23 mouse cellular contexts compared by ENCODE assay signal in the genomic region with DNA sequence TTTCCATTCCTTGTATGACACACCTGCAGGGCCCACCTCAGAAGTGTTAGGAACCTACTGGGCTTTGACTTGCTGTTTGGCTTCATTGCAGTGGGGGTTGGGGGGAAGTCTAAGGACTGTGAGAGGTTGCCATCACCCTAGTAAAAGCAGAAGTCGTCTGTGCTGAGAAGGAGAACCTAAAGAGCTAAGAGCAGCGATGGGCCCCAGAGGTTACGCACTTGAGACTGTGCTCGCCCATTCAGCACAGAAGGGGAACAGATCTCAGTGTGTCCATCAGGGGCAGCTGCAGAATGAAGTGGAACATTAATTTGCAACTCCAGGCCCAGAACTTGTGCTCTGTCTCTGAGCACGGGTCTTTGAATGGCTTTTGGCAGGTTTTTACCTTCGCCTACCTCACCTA.
"Had no signal": no experiment of that assay in that cellular context is flagged by ENCODE, and none has a peak within 500 bp of the region (broad histone marks: within the 10 kb centered on the region; RNA-seq: fewer than 3 reads in every experiment).

No protein-coding gene starts in this region.

- H3K4me1 ChIP-seq: liver, embryonic 15.5 days; midbrain, embryonic 13.5 days; midbrain, embryonic 15.5 days; neural tube, embryonic 13.5 days; neural tube, embryonic 15.5 days had no signal

- H3K4me2 ChIP-seq: liver, embryonic 15.5 days; lung, embryonic 15.5 days; midbrain, embryonic 11.5 days; midbrain, embryonic 13.5 days; midbrain, embryonic 15.5 days; neural tube, embryonic 13.5 days; neural tube, embryonic 15.5 days had no signal

- H3K9ac ChIP-seq: liver, embryonic 15.5 days; liver, postnatal 0 days; lung, embryonic 15.5 days; midbrain, embryonic 13.5 days; midbrain, embryonic 15.5 days; neural tube, embryonic 13.5 days; neural tube, embryonic 15.5 days had no signal

- H3K4me3 ChIP-seq: liver, embryonic 15.5 days; lung, embryonic 15.5 days; megakaryocyte, embryonic 14.5 days; midbrain, embryonic 13.5 days; midbrain, embryonic 15.5 days; myocyte; neural tube, embryonic 13.5 days; neural tube, embryonic 15.5 days had no signal

- H3K27me3 ChIP-seq: liver, embryonic 15.5 days; lung, embryonic 15.5 days; midbrain, embryonic 13.5 days; midbrain, embryonic 15.5 days; neural tube, embryonic 13.5 days; neural tube, embryonic 15.5 days had no signal

- H3K36me3 ChIP-seq: liver, embryonic 15.5 days; lung, embryonic 15.5 days; midbrain, embryonic 13.5 days; midbrain, embryonic 15.5 days; neural tube, embryonic 13.5 days; neural tube, embryonic 15.5 days had no signal

- ATAC-seq: liver, postnatal 0 days; lung, postnatal 0 days; midbrain, embryonic 13.5 days; midbrain, embryonic 15.5 days had no signal

- DNase-seq: liver, postnatal 0 days; lung, adult 2 months; lung, postnatal 14 days; lung, postnatal 36 days; retina, postnatal 1 day; right cerebral cortex, adult 18-20 months; right cerebral cortex, postnatal 14 days; right cerebral cortex, postnatal 4 days; spleen, adult 18-20 months; thymus, adult 18-20 months; thymus, postnatal 14 days; thymus, postnatal 36 days had no signal

- H3K9me3 ChIP-seq: liver, embryonic 15.5 days; lung, embryonic 15.5 days; midbrain, embryonic 13.5 days; midbrain, embryonic 15.5 days; neural tube, embryonic 13.5 days; neural tube, embryonic 15.5 days had no signal

- H3K27ac ChIP-seq: liver, embryonic 15.5 days; lung, embryonic 15.5 days; macrophage; midbrain, embryonic 13.5 days; midbrain, embryonic 15.5 days; neural tube, embryonic 13.5 days; neural tube, embryonic 15.5 days had no signal
